Mouse (Mus musculus) Muller cell, postnatal 12 days (primary cell): ENCODE data around the gene Itch.
A peak's percentile ranks its signal among the peaks of the same experiment; 100 is the strongest.
"Not testable (repeated sequence)": the region's sequence is repeated elsewhere in the genome, so short reads cannot be mapped to it uniquely, and the experiment has no call there.

Experiments
- DNase-seq: peaks from one replicate; pipeline ENCODE4 v3.0.0-alpha.2; 2015; ENCODE audit errors: inconsistent ontology term

Gene Itch

GRCm38 (mm10) chr2:155133011-155133976 is at the start of gene Itch:
TSS of gene Itch (plus strand) at chr2:155133509.
- DNase-seq = peak; percentile 95

GRCm38 (mm10) chr2:155084546-155084945 is 48.8 kb upstream of the Itch start:
- no peak for DNase-seq

- DNase-seq = no peak
Measured at GRCm38 (mm10) chr2:155086328-155086727, 47.0 kb upstream of the Itch start.

GRCm38 (mm10) chr2:155088264-155088663 is 45.0 kb upstream of the Itch start:
- DNase-seq = no peak

GRCm38 (mm10) chr2:155090909-155091742 is 42.2 kb upstream of the Itch start:
- no peak for DNase-seq

- DNase-seq = no peak
Measured at GRCm38 (mm10) chr2:155091743-155092075, 41.6 kb upstream of the Itch start.

GRCm38 (mm10) chr2:155093418-155093817 is 39.9 kb upstream of the Itch start:
- DNase-seq = no peak

GRCm38 (mm10) chr2:155098720-155099380 is 34.5 kb upstream of the Itch start:
- DNase-seq = peak; percentile 14

- peak; percentile 91 for DNase-seq
Measured at GRCm38 (mm10) chr2:155099421-155099820, 33.9 kb upstream of the Itch start.

- DNase-seq = no peak
Measured at GRCm38 (mm10) chr2:155099994-155100795, 33.1 kb upstream of the Itch start.

GRCm38 (mm10) chr2:155100796-155101259 is 32.5 kb upstream of the Itch start:
- no peak for DNase-seq

GRCm38 (mm10) chr2:155101761-155102181 is 31.5 kb upstream of the Itch start:
- DNase-seq = no peak

- DNase-seq = peak; percentile 48
Measured at GRCm38 (mm10) chr2:155103607-155104006, 29.7 kb upstream of the Itch start.

- not testable (repeated sequence) for DNase-seq
Measured at GRCm38 (mm10) chr2:155107276-155107675, 26.0 kb upstream of the Itch start.

GRCm38 (mm10) chr2:155115216-155115830 is 18.0 kb upstream of the Itch start:
- no peak for DNase-seq

GRCm38 (mm10) chr2:155133977-155134860 is 910 bp downstream of the Itch start:
- DNase-seq = peak; percentile 34

GRCm38 (mm10) chr2:155135092-155135491 is 1.8 kb downstream of the Itch start:
- no peak for DNase-seq

- no peak for DNase-seq
Measured at GRCm38 (mm10) chr2:155135534-155135933, 2.2 kb downstream of the Itch start.

GRCm38 (mm10) chr2:155140986-155141385 is 7.7 kb downstream of the Itch start:
- DNase-seq = no peak
